Mouse (Mus musculus) E14TG2a.4 (cell line): ENCODE data around the gene Lrrc8d.

Experiments
- CTCF ChIP-seq: conservative IDR thresholded peaks from 2 replicates; pipeline ENCODE4 v1.5.1; 2014; ENCODE audit warnings: low read length
- NANOG ChIP-seq: IDR thresholded peaks from 2 replicates; pipeline ENCODE4 v1.6.1; 2014; ENCODE audit warnings: borderline replicate concordance, low read length, mixed read lengths
- POU5F1 ChIP-seq: IDR thresholded peaks from 2 replicates; pipeline ENCODE4 v1.6.1; 2014; ENCODE audit warnings: low read length, borderline replicate concordance

DNA sequence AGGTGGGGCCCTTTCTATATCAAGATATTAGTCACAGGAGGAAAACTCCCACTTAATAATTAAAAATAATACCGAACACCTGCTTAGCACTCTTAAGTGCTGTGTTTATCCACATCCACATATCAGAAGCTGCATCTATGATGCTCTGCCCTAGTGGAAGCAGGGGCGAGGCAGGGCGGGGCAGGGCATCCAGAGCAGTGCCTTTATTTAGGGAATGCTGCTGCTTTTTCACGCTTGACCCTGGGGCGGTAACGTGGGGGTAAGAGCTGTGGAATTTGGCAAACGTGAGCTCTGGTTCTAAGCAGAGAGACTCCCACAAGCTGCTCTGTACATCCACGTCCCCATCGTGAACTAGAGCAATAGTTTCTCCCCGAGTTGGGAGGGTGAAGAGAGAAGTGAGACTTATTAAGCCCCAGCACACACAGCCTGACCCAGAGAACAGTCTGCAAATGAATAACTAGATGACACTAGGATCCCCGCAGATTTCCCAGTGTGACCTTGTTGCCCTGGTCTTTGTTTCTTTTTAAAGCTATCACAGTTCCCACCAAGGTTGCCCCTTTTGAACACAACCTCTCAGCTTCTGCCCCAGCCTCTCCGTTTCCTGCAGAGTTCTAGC, 77.3 kb downstream of the Lrrc8d start:
- TF ChIP-seq CTCF = no peak
- no peak for TF ChIP-seq POU5F1
- TF ChIP-seq NANOG = peak; percentile 14; the same call in 1 of the 2 replicates
